Mouse (Mus musculus): ENCODE data around the gene Hinfp.

GRCm38 (mm10) chr9:44348546-44348945 is 43.1 kb upstream of the Hinfp start:
- TF ChIP-seq CTCF (IDR thresholded peaks at IDR 0.05; ENCODE audit: low read depth, low read length) = no peak
- no peak for TF ChIP-seq POLR2A (IDR thresholded peaks at IDR 0.05; ENCODE audit: extremely low read depth, insufficient read depth, low read length)
